Mouse (Mus musculus) megakaryocyte progenitor cell, adult 5-6 weeks (primary cell): ENCODE results near the gene Gm20604. TPM values are rescaled to one million over a fixed set of nuclear protein-coding genes. Genes with fewer than 3 reads are reported as not detected.

Source experiments
- ATAC-seq: replicated peaks from 2 replicates; pipeline ENCODE4 v1.8.0; 2016; ENCODE audit warnings: mild to moderate bottlenecking, moderate TSS enrichment, inconsistent platforms; ENCODE audit not compliant: poor library complexity
- total RNA-seq, 2 experiments: library from RNA; stranded (forward) in 1 of 2; stranded (reverse) in 1 of 2; fragments of 157-497, 149-512 nt in 1 of 2; fragments of 200-1000 nt in 1 of 2; gene quantifications; 2 replicates each; pipeline versions ENCODE4 v1.2.3 to v1.2.4; 2015 to 2017

The Gm20604 gene
- total RNA-seq (2015): 11.3 and 16.7 TPM in 2 replicates
- 10.2 and 11.4 TPM in 2 replicates for total RNA-seq (2017)

DNA sequence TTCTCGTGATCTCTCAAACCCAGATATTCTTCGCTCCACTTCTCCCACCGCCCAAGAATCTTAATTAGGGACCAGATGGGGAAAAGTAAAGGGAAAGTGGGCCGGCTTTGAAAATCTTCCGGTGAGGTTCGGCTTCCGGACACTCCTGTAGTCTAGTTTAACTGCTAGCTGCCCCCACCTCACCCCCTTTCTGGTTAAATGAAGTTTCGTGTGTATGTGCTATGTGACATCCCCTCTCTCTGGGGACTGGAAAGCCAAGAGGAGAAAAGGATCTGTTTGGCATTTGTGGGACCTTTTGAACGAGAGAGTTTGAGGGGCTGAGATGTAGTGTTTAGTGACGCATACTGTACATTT lies at the start of gene Gm20604:
Gene Gm20604 (minus strand): TSS at position 270 of the 354 bp plus-strand sequence.
- no peak for ATAC-seq

DNA sequence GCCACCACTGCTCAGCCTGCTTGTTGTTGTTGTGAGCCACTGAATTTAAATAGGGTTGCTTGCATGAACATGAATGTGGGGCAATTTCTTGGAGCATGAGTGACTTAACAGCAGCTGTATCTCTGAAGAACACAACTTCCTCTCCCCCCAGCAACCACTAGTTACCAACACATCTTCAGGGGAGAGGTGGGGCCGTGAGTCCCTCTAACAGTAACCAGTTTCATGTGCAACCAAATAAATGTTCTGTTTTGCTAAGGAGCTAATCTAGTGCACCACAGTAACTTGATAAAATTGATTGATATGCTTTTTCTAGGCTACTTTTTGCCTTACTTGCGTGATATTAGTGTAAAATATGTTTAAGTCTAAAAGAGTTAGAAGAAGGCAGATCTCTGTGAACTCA lies 41.1 kb upstream of the Gm20604 start:
- ATAC-seq: peak; percentile 87

GRCm38 (mm10) chr12:102787927-102788326 lies 29.5 kb upstream of the Gm20604 start:
- no peak for ATAC-seq

- ATAC-seq: no peak
Measured at GRCm38 (mm10) chr12:102785593-102785985, 27.1 kb upstream of the Gm20604 start.

GRCm38 (mm10) chr12:102784899-102785592 lies 26.6 kb upstream of the Gm20604 start:
- peak; percentile 91 for ATAC-seq

DNA sequence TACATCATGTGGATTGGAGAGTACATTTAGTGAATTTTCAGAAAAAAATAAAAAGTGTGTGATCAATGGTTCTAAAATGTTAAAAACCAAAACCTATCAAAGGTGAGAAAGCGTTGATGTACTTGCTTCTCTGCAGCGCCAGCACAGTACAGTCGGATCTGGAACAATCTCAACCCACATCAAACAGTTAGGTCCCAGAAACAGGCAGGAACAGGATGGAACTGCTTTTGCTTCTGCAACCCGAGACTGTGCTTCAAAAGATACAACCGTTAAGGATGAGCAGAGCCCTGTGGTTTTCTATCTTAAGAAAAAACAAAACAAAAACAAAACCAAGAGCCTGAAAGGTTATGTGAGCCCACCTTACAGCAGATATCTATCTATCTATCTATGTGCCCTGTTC lies 24.4 kb upstream of the Gm20604 start:
- no peak for ATAC-seq

- peak; percentile 74 for ATAC-seq
Measured at GRCm38 (mm10) chr12:102779452-102779851, 21.0 kb upstream of the Gm20604 start.

DNA sequence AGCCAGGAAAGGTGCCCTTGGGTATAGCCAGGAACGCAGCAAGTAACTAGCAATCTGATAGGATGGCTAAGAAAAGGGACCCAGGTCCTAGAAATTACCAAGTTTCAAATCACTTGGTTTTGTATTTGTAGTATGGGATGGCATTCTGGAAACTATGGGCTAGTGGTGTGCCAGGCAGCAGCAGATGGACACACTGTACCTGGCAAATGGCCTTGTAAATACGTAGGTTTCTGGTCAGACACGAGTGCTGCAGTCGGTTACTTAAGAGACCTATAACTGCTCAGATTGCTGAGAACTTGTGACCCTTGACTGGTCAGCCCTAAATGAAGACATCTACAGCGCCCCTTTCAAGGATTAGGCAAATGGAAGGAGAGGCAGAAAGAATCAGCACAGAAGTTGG lies 19.7 kb upstream of the Gm20604 start:
- ATAC-seq: no peak

DNA sequence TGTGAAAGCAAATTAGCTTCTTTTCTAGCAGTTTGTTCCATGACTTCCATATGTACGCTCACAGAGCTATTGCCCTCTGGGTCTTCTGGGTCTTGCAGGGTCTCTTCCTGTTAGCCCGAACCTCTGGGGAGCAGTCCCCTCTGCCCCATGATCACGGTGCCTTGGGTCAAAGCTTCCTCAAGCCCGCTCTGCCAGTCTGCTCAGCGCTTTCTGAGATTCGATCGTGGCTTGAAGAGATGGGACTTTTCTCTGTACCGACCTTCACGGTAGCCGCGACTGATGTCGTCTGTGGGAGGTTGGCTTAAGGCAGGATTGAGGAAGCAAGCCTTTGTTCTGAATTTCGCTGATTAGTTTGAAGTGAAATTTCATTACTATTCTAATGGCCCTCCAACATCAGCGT lies 17.6 kb upstream of the Gm20604 start:
- ATAC-seq: no peak

GRCm38 (mm10) chr12:102772676-102773075 lies 14.2 kb upstream of the Gm20604 start:
- ATAC-seq: no peak

- no peak for ATAC-seq
Measured at GRCm38 (mm10) chr12:102771601-102772000, 13.1 kb upstream of the Gm20604 start.

GRCm38 (mm10) chr12:102769000-102769399 lies 10.5 kb upstream of the Gm20604 start:
- peak; percentile 57; the same call in 1 of the 2 replicates for ATAC-seq

GRCm38 (mm10) chr12:102763696-102764095 lies 5.2 kb upstream of the Gm20604 start:
- no peak for ATAC-seq

GRCm38 (mm10) chr12:102761668-102762067 lies 3.2 kb upstream of the Gm20604 start:
- ATAC-seq: no peak

- ATAC-seq: no peak
Measured at GRCm38 (mm10) chr12:102758936-102759335, 464 bp upstream of the Gm20604 start.

DNA sequence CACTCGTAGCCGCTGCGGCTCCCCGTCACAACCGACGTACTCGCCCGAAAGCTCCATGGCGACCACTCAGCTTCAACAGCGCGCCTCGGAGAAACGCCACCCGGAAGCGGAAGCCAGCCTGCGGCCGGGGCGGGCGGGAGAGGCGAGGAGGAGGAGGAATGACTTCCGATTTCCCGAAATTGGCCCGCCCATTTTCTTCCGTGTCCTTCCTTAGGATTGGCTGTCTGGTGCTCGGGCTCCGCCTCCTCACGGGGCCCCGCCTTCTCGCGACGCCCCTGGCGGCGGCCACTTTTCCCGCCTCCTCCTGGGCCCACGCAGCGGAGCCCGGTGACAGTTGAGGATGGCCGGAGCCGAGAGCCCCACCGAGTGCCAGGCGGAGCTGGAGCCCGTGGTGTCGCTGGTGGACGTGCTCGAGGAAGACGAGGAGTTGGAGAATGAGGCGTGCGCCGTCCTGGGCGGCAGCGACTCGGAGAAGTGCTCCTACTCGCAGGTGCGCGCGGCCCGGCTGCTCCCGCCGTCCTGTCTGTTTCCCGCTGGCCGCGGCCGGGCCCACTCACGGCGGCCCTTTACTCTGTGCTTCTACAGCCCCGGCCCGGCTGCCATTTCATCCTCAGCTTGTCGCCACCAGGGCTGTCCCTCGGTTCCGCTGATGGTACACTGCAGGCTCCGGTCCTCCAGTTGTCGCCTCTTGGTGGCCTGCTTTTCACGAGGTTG lies 626 bp downstream of the Gm20604 start, which contains the start of the genes Gm28051, Gon7 and Ubr7:
Gene Gm28051 (minus strand): TSS at position 77 of the 714 bp plus-strand sequence.
Gene Gon7 (minus strand): TSS at position 115 of the 714 bp plus-strand sequence.
Gene Ubr7 (plus strand): TSS at position 279 of the 714 bp plus-strand sequence.
- peak; percentile 93 for ATAC-seq

DNA sequence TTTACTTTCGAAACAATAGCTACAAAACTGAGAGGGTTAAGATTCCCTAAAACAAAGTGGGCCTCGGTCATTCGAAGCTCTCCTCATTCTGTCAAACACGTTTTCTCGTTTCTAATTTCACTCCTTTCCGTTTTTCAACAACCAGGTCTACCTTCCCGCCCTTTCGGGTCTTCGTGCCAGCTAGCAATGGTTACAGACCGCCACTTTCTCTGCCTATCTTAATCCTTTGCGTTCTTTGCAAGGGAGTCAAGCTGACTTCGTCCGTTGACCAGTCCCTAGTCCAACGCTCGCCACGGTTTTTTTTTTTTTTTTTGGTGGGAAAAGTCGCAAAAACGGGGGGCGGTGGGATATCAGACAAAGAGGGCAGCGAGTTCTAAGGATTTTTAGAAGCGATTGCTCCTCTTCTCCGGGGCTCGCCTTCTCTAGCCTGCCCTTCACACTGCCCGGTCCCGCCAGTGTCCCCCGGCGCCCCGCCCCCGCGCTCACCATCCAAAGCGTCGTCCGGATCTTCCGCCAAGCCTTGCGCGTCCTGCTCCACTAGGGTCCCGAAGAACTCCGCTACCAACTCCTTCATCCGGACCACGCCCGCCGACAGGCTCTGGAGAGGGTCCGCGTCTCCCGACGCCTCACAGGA lies 1.3 kb downstream of the Gm20604 start:
- peak; percentile 59; the same call in 1 of the 2 replicates for ATAC-seq

- peak; percentile 23; the same call in 1 of the 2 replicates for ATAC-seq
Measured at GRCm38 (mm10) chr12:102756304-102756703, 2.2 kb downstream of the Gm20604 start.

DNA sequence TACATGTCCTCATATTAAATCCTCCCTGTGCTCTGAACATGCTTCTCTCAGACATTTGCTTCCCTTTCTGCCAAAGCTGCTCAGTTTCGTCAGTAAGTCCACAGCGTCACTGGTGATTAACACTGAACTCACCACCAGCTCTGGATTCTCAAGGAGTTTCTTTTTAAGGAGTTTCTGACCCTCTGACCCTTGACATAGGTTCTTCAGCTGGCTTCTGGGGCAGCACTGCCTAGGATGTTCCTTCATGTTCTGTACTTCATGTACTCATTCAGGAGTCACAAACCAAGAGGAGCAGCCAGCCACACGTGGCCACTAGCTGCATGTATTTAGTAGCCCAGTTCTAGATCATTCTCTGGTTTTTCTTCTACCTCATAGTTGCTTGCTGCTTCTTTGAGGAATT lies 10.2 kb downstream of the Gm20604 start:
- ATAC-seq: no peak

DNA sequence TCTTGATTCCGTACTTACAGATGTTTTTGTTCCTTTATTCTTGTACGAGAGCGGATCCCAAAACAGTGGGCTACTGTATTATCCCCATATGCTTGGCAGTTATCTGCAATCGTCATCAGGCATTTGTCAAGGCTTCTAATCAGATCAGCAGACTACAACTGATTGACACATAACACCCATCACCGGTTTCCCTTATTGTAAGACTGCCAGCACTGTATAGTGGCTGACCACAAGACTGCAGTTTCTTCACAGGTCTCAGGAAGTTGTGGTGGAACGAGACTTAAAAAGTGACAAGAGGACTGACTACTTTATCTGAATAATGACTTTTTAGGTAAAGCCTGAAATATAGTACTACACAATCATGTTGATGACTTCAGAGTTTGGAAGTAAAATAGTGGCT lies 13.6 kb downstream of the Gm20604 start:
- ATAC-seq: peak; percentile 74
